Mouse (Mus musculus) left cerebral cortex, postnatal 36 days (tissue): ENCODE results near the gene Etnk1. TPM values are rescaled to one million over a fixed set of nuclear protein-coding genes. Genes with fewer than 3 reads are reported as not detected.
A peak's percentile ranks its signal among the peaks of the same experiment; 100 is the strongest.
"Not testable (repeated sequence)": the region's sequence is repeated elsewhere in the genome, so short reads cannot be mapped to it uniquely, and the experiment has no call there.

Experiments
- DNase-seq, 2 experiments: peaks; one replicate each; pipeline ENCODE4 v3.0.0; 2021 to 2022; ENCODE audit warnings: low spot score in 2 of 2, mixed read lengths in 1 of 2
- intact Hi-C: fragments of 180-260 bp; cut with DNase I; formaldehyde crosslinking; loops from one replicate; pipeline ENCODE4 v1.15.1; 2025
- total RNA-seq, 2 experiments: library from RNA; stranded (reverse); gene quantifications; 2 replicates each; pipeline ENCODE4 v1.2.3; 2021

Gene Etnk1
- total RNA-seq, result 100 to 1,000 TPM; 167 to 193 TPM

- intact Hi-C loops, result loop anchor here (2.0 kb wide), 1 partner anchor 68 kb away; no protein-coding TSS in a partner anchor
Observed at GRCm38 (mm10) chr6:143166452-143167357, at the start of gene Etnk1. TSS of gene Etnk1 (plus strand) at chr6:143167221.

GRCm38 (mm10) chr6:143119325-143119724, 47.7 kb upstream of the Etnk1 start:
- DNase-seq, result peak in 1 of 2 experiments; percentile 30
- intact Hi-C loops, result no loop called here

More at GRCm38 (mm10) chr6:143166452-143167357, at the start of gene Etnk1:
- peak; percentile 99 to 100 for DNase-seq

- intact Hi-C loops, result no loop called here
- DNase-seq, result no peak
Observed at GRCm38 (mm10) chr6:143125721-143126120, 41.3 kb upstream of the Etnk1 start.

GRCm38 (mm10) chr6:143129466-143129865, 37.6 kb upstream of the Etnk1 start:
- intact Hi-C loops, result no loop called here

GRCm38 (mm10) chr6:143129952-143130351, 37.1 kb upstream of the Etnk1 start:
- no peak for DNase-seq
- intact Hi-C loops, result no loop called here

More at GRCm38 (mm10) chr6:143129466-143129865, 37.6 kb upstream of the Etnk1 start:
- no peak for DNase-seq

GRCm38 (mm10) chr6:143130411-143130810, 36.6 kb upstream of the Etnk1 start:
- intact Hi-C loops, result no loop called here
- no peak for DNase-seq

GRCm38 (mm10) chr6:143131895-143132652, 34.9 kb upstream of the Etnk1 start:
- intact Hi-C loops, result no loop called here
- no peak for DNase-seq

GRCm38 (mm10) chr6:143133150-143133549, 33.9 kb upstream of the Etnk1 start:
- DNase-seq, result no peak
- intact Hi-C loops, result no loop called here

GRCm38 (mm10) chr6:143135097-143135496, 31.9 kb upstream of the Etnk1 start:
- DNase-seq, result no peak
- intact Hi-C loops, result no loop called here

GRCm38 (mm10) chr6:143136688-143137087, 30.3 kb upstream of the Etnk1 start:
- intact Hi-C loops, result no loop called here
- no peak for DNase-seq

- intact Hi-C loops, result no loop called here
- DNase-seq, result no peak
Observed at GRCm38 (mm10) chr6:143137341-143137740, 29.7 kb upstream of the Etnk1 start.

GRCm38 (mm10) chr6:143139417-143139816, 27.6 kb upstream of the Etnk1 start:
- DNase-seq, result no peak
- intact Hi-C loops, result no loop called here

GRCm38 (mm10) chr6:143140884-143141283, 26.1 kb upstream of the Etnk1 start:
- no peak for DNase-seq
- intact Hi-C loops, result no loop called here

- intact Hi-C loops, DNase-seq: not testable (repeated sequence)
Observed at GRCm38 (mm10) chr6:143141624-143142592, 25.1 kb upstream of the Etnk1 start.

- intact Hi-C loops, result no loop called here
- DNase-seq, result no peak
Observed at GRCm38 (mm10) chr6:143142861-143143260, 24.2 kb upstream of the Etnk1 start.

- DNase-seq, result no peak
- intact Hi-C loops, result no loop called here
Observed at GRCm38 (mm10) chr6:143143321-143143720, 23.7 kb upstream of the Etnk1 start.

- peak in 1 of 2 experiments; percentile 19 for DNase-seq
- intact Hi-C loops, result no loop called here
Observed at GRCm38 (mm10) chr6:143143775-143144273, 23.2 kb upstream of the Etnk1 start.

- DNase-seq, result no peak
- intact Hi-C loops, result no loop called here
Observed at GRCm38 (mm10) chr6:143144556-143144955, 22.5 kb upstream of the Etnk1 start.

- intact Hi-C loops, result no loop called here
Observed at GRCm38 (mm10) chr6:143145051-143145450, 22.0 kb upstream of the Etnk1 start.

More at GRCm38 (mm10) chr6:143145051-143145450, 22.0 kb upstream of the Etnk1 start:
- no peak for DNase-seq
